Mouse (Mus musculus): ENCODE measurements around the gene Elp4.

- TF ChIP-seq TCF12 (IDR thresholded peaks at IDR 0.05; ENCODE audit: insufficient read depth, poor library complexity, severe bottlenecking), result no peak
- no peak for TF ChIP-seq SRF (IDR thresholded peaks at IDR 0.05; ENCODE audit: control insufficient read depth, insufficient read length, low read depth)
- no peak for TF ChIP-seq POLR2A (IDR thresholded peaks at IDR 0.05; ENCODE audit: insufficient read length, low read depth)
These were observed 242.2 kb downstream of the Elp4 start for GRCm38 (mm10) chr2:105662121-105662520.

Data from myocyte (in vitro differentiated cells).